Mouse (Mus musculus) heart, postnatal 4 days (tissue): ENCODE data around the gene Unc5b. TPM values are rescaled to one million over a fixed set of nuclear protein-coding genes. Genes with fewer than 3 reads are reported as not detected.
"Not testable (repeated sequence)": the region's sequence is repeated elsewhere in the genome, so short reads cannot be mapped to it uniquely, and the experiment has no call there.

Experiments used
- DNase-seq: peaks from one replicate; pipeline ENCODE4 v3.0.0; 2021
- total RNA-seq, 2 experiments: library from RNA; stranded (reverse); gene quantifications; 2 replicates each; pipeline ENCODE4 v1.2.3; 2021

Gene Unc5b
- total RNA-seq, 2 experiments from 2014 or later, result 42.1 to 43.3 TPM

- DNase-seq, result no peak
Observed at GRCm38 (mm10) chr10:60753261-60753660, 78.1 kb downstream of the Unc5b start.

- DNase-seq, result peak; percentile 99
Observed at GRCm38 (mm10) chr10:60752040-60753020, 79.1 kb downstream of the Unc5b start, which contains the start of gene Slc29a3. TSS of gene Slc29a3 (minus strand) at chr10:60752794.

- DNase-seq, result no peak
Observed at GRCm38 (mm10) chr10:60747667-60748212, 83.6 kb downstream of the Unc5b start.

GRCm38 (mm10) chr10:60746512-60746911 is 84.9 kb downstream of the Unc5b start:
- DNase-seq, result no peak

- DNase-seq, result no peak
Observed at GRCm38 (mm10) chr10:60744543-60745290, 86.7 kb downstream of the Unc5b start.

- no peak for DNase-seq
Observed at GRCm38 (mm10) chr10:60743681-60744080, 87.7 kb downstream of the Unc5b start.

GRCm38 (mm10) chr10:60742942-60743341 is 88.4 kb downstream of the Unc5b start:
- DNase-seq, result no peak

GRCm38 (mm10) chr10:60742296-60742695 is 89.1 kb downstream of the Unc5b start:
- DNase-seq, result not testable (repeated sequence)

- DNase-seq, result no peak
Observed at GRCm38 (mm10) chr10:60741435-60741834, 89.9 kb downstream of the Unc5b start.

GRCm38 (mm10) chr10:60739619-60740363 is 91.6 kb downstream of the Unc5b start:
- DNase-seq, result no peak

- no peak for DNase-seq
Observed at GRCm38 (mm10) chr10:60737886-60738640, 93.3 kb downstream of the Unc5b start.

GRCm38 (mm10) chr10:60737169-60737728 is 94.1 kb downstream of the Unc5b start:
- no peak for DNase-seq

- no peak for DNase-seq
Observed at GRCm38 (mm10) chr10:60735737-60736136, 95.6 kb downstream of the Unc5b start.

- no peak for DNase-seq
Observed at GRCm38 (mm10) chr10:60733471-60733870, 97.9 kb downstream of the Unc5b start.

- no peak for DNase-seq
Observed at GRCm38 (mm10) chr10:60732397-60732861, 99.0 kb downstream of the Unc5b start.

- no peak for DNase-seq
Observed at GRCm38 (mm10) chr10:60731742-60732141, 99.6 kb downstream of the Unc5b start.

- no peak for DNase-seq
Observed at GRCm38 (mm10) chr10:60727301-60727700, 104.1 kb downstream of the Unc5b start.

- no peak for DNase-seq
Observed at GRCm38 (mm10) chr10:60726896-60727295, 104.5 kb downstream of the Unc5b start.

- DNase-seq, result no peak
Observed at GRCm38 (mm10) chr10:60724496-60724895, 106.9 kb downstream of the Unc5b start.

- no peak for DNase-seq
Observed at GRCm38 (mm10) chr10:60723345-60723744, 108.0 kb downstream of the Unc5b start.

- DNase-seq, result no peak
Observed at GRCm38 (mm10) chr10:60721640-60722039, 109.7 kb downstream of the Unc5b start.
